Mouse (Mus musculus): ENCODE results near the gene Hpn.

DNA sequence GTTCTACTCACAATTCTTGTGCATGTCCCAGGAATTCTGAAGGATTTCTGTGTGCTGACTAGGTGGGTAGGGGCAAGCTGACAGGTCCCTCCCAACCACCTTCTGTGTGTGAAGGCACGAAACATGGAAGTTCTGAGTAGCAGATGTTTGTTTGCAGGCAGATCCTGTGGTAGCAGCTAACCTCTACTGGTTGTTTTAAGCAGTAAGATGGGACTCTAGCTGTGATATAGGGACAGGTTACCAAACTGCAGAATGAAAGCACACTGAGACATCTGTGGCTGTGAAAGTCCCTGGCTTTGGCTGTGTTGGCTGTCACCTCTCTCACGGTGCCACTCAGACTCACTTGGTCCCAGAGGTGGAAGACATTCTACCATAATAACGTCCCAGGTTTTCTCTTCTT, 46.2 kb upstream of the Hpn start:
- TF ChIP-seq CTCF (IDR thresholded peaks at IDR 0.05; ENCODE audit: borderline replicate concordance, insufficient read depth, low read length) (no peak), POLR2A (IDR thresholded peaks at IDR 0.05; ENCODE audit: low read depth, low read length) (no peak)
